ENCODE assay signal across 7 mouse cellular contexts in the genomic region with DNA sequence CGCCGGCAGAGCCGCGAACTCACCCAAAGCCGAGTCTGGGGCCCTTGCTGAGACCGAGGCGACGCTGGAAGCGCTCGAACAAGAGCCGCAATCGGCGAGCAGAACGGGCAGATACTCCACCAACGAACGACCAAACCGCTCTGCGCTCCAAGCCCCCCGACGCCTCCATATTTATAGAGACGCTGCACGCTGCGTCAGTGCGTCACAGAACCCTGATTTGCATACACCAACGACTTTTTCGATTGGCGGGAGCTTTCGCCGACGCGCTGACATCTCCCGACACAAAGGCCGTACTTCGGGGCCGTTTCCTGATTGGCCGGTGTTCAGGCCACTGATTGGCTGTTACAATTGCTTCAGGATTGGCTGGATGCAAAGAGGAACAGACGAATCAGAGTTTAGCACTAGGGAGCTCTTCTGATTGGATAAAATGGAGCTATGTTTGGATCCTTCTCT. TPM values are rescaled to one million over a fixed set of nuclear protein-coding genes. Genes with fewer than 3 reads are reported as not detected.
A peak's percentile ranks its signal among the peaks of the same experiment; 100 is the strongest.
DNase-seq lines count a peak whose midpoint lies in the region; ATAC-seq lines count a peak whose summit lies in the region.

No protein-coding gene starts in this region.

- peak overlapping the region; percentile 95 for H3K4me3 ChIP-seq in intestine, embryonic 15.5 days (replicated peaks)
- H3K4me3 ChIP-seq in midbrain, embryonic 11.5 days (ENCODE audit: low read depth, low read length), result peak overlapping the region; percentile 99

- H3K4me1 ChIP-seq in intestine, embryonic 15.5 days (replicated peaks), result 0 out of 2 replicates have a peak, but pooled peaks cover 3% of the 10 kb centered on the region
- peaks cover 5% of the 10 kb centered on the region; the same call in 1 of the 2 replicates for H3K4me1 ChIP-seq in midbrain, embryonic 11.5 days (ENCODE audit: control insufficient read depth, insufficient read depth, low read length)

- under 1% methylated on average over 37 of the region's 37 CpGs for WGBS in intestine, embryonic 15.5 days
- under 1% methylated on average over 37 of the region's 37 CpGs for WGBS in midbrain, embryonic 11.5 days

- H3K27me3 ChIP-seq in intestine, embryonic 15.5 days (replicated peaks), result no peaks in the 10 kb centered on the region
- no peaks in the 10 kb centered on the region for H3K27me3 ChIP-seq in midbrain, embryonic 11.5 days (ENCODE audit: control insufficient read depth, insufficient read depth, low read length)

- peak; percentile 96 for ATAC-seq in intestine, embryonic 15.5 days
- peak; percentile 95 for ATAC-seq in midbrain, embryonic 11.5 days (ENCODE audit: low FRiP score)

- peak; percentile 98 for DNase-seq in adrenal gland, adult 8-10 months
- peak; percentile 97 for DNase-seq in embryo, embryonic 11.5 days (ENCODE audit: low read depth, low spot score)
- DNase-seq in gastrocnemius, postnatal 36 days, result peak; percentile 93
- peak; percentile 94 to 95 for DNase-seq in left cerebral cortex, postnatal 36 days (ENCODE audit: low spot score in 2 of 2)
- peak; percentile 100 for DNase-seq in midbrain, embryonic 11.5 days (ENCODE audit: low spot score, missing footprints)
- peak; percentile 100 for DNase-seq in skeletal muscle tissue, adult 2 months (ENCODE audit: low read depth, low spot score)

- H3K9me3 ChIP-seq in intestine, embryonic 15.5 days, result no peaks in the 10 kb centered on the region
- no peaks in the 10 kb centered on the region for H3K9me3 ChIP-seq in midbrain, embryonic 11.5 days (ENCODE audit: control insufficient read depth, low read length)

- intact Hi-C loops in gastrocnemius, postnatal 36 days (cut with DNase I), result no loop called here
- intact Hi-C loops in left cerebral cortex, postnatal 36 days (cut with DNase I), result no loop called here

- H3K4me2 ChIP-seq in intestine, embryonic 15.5 days (replicated peaks), result 0 out of 2 replicates have a peak overlapping the region, but pooled peaks have one; percentile 51
- H3K4me2 ChIP-seq in midbrain, embryonic 11.5 days, result peak overlapping the region; percentile 55

- peak overlapping the region; percentile 99 for H3K27ac ChIP-seq in intestine, embryonic 15.5 days
- peak overlapping the region; percentile 98 for H3K27ac ChIP-seq in midbrain, embryonic 11.5 days (ENCODE audit: low read depth, low read length)

- H3K36me3 ChIP-seq in intestine, embryonic 15.5 days, result peaks cover 4% of the 10 kb centered on the region
- H3K36me3 ChIP-seq in midbrain, embryonic 11.5 days (ENCODE audit: control insufficient read depth, insufficient read depth, low read length), result no peaks in the 10 kb centered on the region

- peak overlapping the region; percentile 96 for H3K9ac ChIP-seq in intestine, embryonic 15.5 days
- H3K9ac ChIP-seq in midbrain, embryonic 11.5 days (ENCODE audit: low read length), result peak overlapping the region; percentile 100

RNA-seq across cellular contexts. Expression of gene H3f3b, which starts 3.4 kb away (rescaled TPM):
- total RNA-seq in adrenal gland, adult 8-10 months (2022), result 100 to 1,000 TPM; 302 to 413 (median 377) TPM
- total RNA-seq in gastrocnemius, postnatal 36 days (2021), result 10 to 100 TPM; 56.1 to 75.3 TPM
- polyA plus RNA-seq in intestine, embryonic 15.5 days (2015; fragmentation: Nextera tagmentation; extraction: Ambion mirVana), result 1,398 and 1,618 TPM in 2 replicates
- 100 to 1,000 TPM; 253 to 254 TPM for total RNA-seq in left cerebral cortex, postnatal 36 days (2021)
- polyA plus RNA-seq in midbrain, embryonic 11.5 days (2014; fragmentation: Nextera tagmentation; extraction: Ambion mirVana), result 1,982 and 2,171 TPM in 2 replicates

RNA-seq across cellular contexts. Expression of gene Unk, which starts 5.7 kb away (rescaled TPM):
- total RNA-seq in adrenal gland, adult 8-10 months (2022), result 10 to 100 TPM; 19.7 to 45.2 (median 29.6) TPM
- 1 to 10 TPM; 6.0 to 7.1 TPM for total RNA-seq in gastrocnemius, postnatal 36 days (2021)
- polyA plus RNA-seq in intestine, embryonic 15.5 days (2015; fragmentation: Nextera tagmentation; extraction: Ambion mirVana), result 25.7 and 27.4 TPM in 2 replicates
- total RNA-seq in left cerebral cortex, postnatal 36 days (2021), result 10 to 100 TPM; 18.9 to 27.0 TPM
- 23.4 and 24.1 TPM in 2 replicates for polyA plus RNA-seq in midbrain, embryonic 11.5 days (2014; fragmentation: Nextera tagmentation; extraction: Ambion mirVana)

RNA-seq across cellular contexts. Expression of gene Galk1, which starts 11.9 kb away (rescaled TPM):
- total RNA-seq in adrenal gland, adult 8-10 months (2022), result 10 to 100 TPM; 37.3 to 55.6 (median 46.4) TPM
- 1 to 10 TPM; 3.0 to 3.8 TPM for total RNA-seq in gastrocnemius, postnatal 36 days (2021)
- 274 and 302 TPM in 2 replicates for polyA plus RNA-seq in intestine, embryonic 15.5 days (2015; fragmentation: Nextera tagmentation; extraction: Ambion mirVana)
- 10 to 100 TPM; 15.8 to 18.6 TPM for total RNA-seq in left cerebral cortex, postnatal 36 days (2021)
- polyA plus RNA-seq in midbrain, embryonic 11.5 days (2014; fragmentation: Nextera tagmentation; extraction: Ambion mirVana), result 82.5 and 93.4 TPM in 2 replicates

RNA-seq across cellular contexts. Expression of gene Itgb4, which starts 49.9 kb away (rescaled TPM):
- 1 to 10 TPM; 3.5 to 5.1 (median 3.9) TPM for total RNA-seq in adrenal gland, adult 8-10 months (2022)
- 1 to 10 TPM; 1.9 to 3.3 TPM for total RNA-seq in gastrocnemius, postnatal 36 days (2021)
- polyA plus RNA-seq in intestine, embryonic 15.5 days (2015; fragmentation: Nextera tagmentation; extraction: Ambion mirVana), result 7.9 and 10.0 TPM in 2 replicates
- total RNA-seq in left cerebral cortex, postnatal 36 days (2021), result 1 to 10 TPM; 5.1 to 7.3 TPM
- 0.23 and 0.25 TPM in 2 replicates for polyA plus RNA-seq in midbrain, embryonic 11.5 days (2014; fragmentation: Nextera tagmentation; extraction: Ambion mirVana)

RNA-seq across cellular contexts. Expression of gene Unc13d, which starts 53.4 kb away (rescaled TPM):
- 1 to 10 TPM in 3 of 4 experiments, under 1 TPM in 1; 0.75 to 1.6 (median 1.4) TPM for total RNA-seq in adrenal gland, adult 8-10 months (2022)
- under 1 TPM; 0.30 to 0.48 TPM for total RNA-seq in gastrocnemius, postnatal 36 days (2021)
- polyA plus RNA-seq in intestine, embryonic 15.5 days (2015; fragmentation: Nextera tagmentation; extraction: Ambion mirVana), result 4.2 and 5.2 TPM in 2 replicates
- 1 to 10 TPM in 1 of 2 experiments, under 1 TPM in 1; 0.93 to 1.0 TPM for total RNA-seq in left cerebral cortex, postnatal 36 days (2021)
- polyA plus RNA-seq in midbrain, embryonic 11.5 days (2014; fragmentation: Nextera tagmentation; extraction: Ambion mirVana), result 0.82 and 1.1 TPM in 2 replicates

Comparison
In these comparisons a context has a peak if more than half of its experiments do, and no peak if none do; other contexts are left out.
1. Peak in every context shown above with its lines: DNase-seq, ATAC-seq, H3K4me3 ChIP-seq and H3K27ac ChIP-seq.